Comparison of ENCODE assay signal across 8 mouse cellular contexts in genomic region chr15:4026231-4026773, GRCm38 (mm10). TPM values are rescaled to one million over a fixed set of nuclear protein-coding genes. Genes with fewer than 3 reads are reported as not detected.
DNase-seq lines count a peak whose midpoint lies in the region; ATAC-seq lines count a peak whose summit lies in the region.

Gene Oxct1 (plus strand): TSS chr15:4026383.

- no peaks in the 10 kb centered on the region for H3K27me3 ChIP-seq in hindbrain, embryonic 15.5 days

- peak within 1 kb of the TSS; percentile 97 for H3K27ac ChIP-seq in hindbrain, embryonic 15.5 days (replicated peaks)

- under 1% methylated on average over 45 of the region's 45 CpGs for WGBS in hindbrain, embryonic 15.5 days

- peak within 1 kb of the TSS; percentile 93 for H3K9ac ChIP-seq in hindbrain, embryonic 15.5 days

- peak within 1 kb of the TSS; percentile 84 for H3K4me3 ChIP-seq in hindbrain, embryonic 15.5 days

- H3K9me3 ChIP-seq in hindbrain, embryonic 15.5 days = no peaks in the 10 kb centered on the region

- peak; percentile 80 for DNase-seq in WW6 (ENCODE audit: low read depth, low spot score)
- DNase-seq in cerebellum, postnatal 36 days = peak; percentile 89 to 92
- peak; percentile 94 to 96 for DNase-seq in frontal cortex, postnatal 36 days (ENCODE audit: low spot score in 2 of 2)
- DNase-seq in left cerebral cortex, adult 11 months (ENCODE audit: low spot score) = peak; percentile 92
- peak; percentile 89 to 93 for DNase-seq in lung, postnatal 4 days
- peak; percentile 94 for DNase-seq in right cerebral cortex, adult 2 months (ENCODE audit: low spot score in 2 of 2)
- peak; percentile 87 for DNase-seq in urinary bladder, postnatal 14 days (ENCODE audit: low spot score)

- H3K4me2 ChIP-seq in hindbrain, embryonic 15.5 days = peak within 1 kb of the TSS; percentile 61

- ATAC-seq in hindbrain, embryonic 15.5 days (ENCODE audit: low FRiP score, low read depth) = peak; percentile 97

- no peaks in the 10 kb centered on the region for H3K36me3 ChIP-seq in hindbrain, embryonic 15.5 days

- H3K4me1 ChIP-seq in hindbrain, embryonic 15.5 days (replicated peaks) = peaks cover 24% of the 10 kb centered on the region

RNA-seq across cellular contexts. Expression of gene Oxct1, which starts in this region (rescaled TPM):
- 360 and 362 TPM in 2 replicates for polyA plus RNA-seq in hindbrain, embryonic 15.5 days (2015; fragmentation: Nextera tagmentation; extraction: Ambion mirVana)

Comparison
In these comparisons a context has a peak if more than half of its experiments do, and no peak if none do; other contexts are left out.
1. Peak in every context shown above with its lines: DNase-seq, ATAC-seq, H3K4me3 ChIP-seq and H3K27ac ChIP-seq.